Mouse (Mus musculus) erythroblast, adult 5-6 weeks (primary cell): Measurements from ENCODE around the gene Olfml3. TPM values are rescaled to one million over a fixed set of nuclear protein-coding genes. Genes with fewer than 3 reads are reported as not detected.

Experiments used
- ATAC-seq: replicated peaks from 2 replicates; pipeline ENCODE4 v1.8.0; 2016; ENCODE audit warnings: moderate number of reproducible peaks, mild to moderate bottlenecking, moderate TSS enrichment, inconsistent platforms; ENCODE audit not compliant: poor library complexity, low FRiP score, severe bottlenecking
- total RNA-seq, 2 experiments: library from RNA; stranded (forward) in 1 of 2; stranded (reverse) in 1 of 2; fragments of 150-400 nt in 1 of 2; fragments of 200-764, 138-1000 nt in 1 of 2; gene quantifications; 2 replicates each; pipeline versions ENCODE4 v1.2.3 to v1.2.4; 2015 to 2017; ENCODE audit warnings: low replicate concordance in 2 of 2

The Olfml3 gene
- total RNA-seq, 2 experiments from 2014 or later, result 1.9 to 2.2 TPM

GRCm38 (mm10) chr3:103715762-103716693 is 21.8 kb downstream of the Olfml3 start:
- ATAC-seq, result no peak

DNA sequence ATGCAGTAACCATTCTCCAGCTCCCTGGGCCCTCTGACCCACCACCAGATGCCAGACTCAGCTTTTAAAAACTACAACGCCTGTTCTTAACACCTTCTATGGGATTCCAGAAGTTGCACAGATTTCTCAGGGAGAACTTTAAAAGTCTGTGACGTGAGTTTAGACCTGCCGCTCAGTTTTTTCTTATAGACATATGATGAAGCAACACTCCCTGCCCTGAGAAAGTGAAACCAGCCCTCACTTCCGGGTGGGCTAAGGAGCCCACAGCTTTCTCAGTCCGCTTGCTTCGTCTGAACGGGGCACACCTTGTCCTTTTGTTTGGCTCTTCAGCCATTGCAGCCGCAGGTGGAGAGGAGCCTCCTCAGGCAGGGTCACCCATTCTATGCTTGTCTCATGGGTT is 22.9 kb downstream of the Olfml3 start:
- no peak for ATAC-seq

DNA sequence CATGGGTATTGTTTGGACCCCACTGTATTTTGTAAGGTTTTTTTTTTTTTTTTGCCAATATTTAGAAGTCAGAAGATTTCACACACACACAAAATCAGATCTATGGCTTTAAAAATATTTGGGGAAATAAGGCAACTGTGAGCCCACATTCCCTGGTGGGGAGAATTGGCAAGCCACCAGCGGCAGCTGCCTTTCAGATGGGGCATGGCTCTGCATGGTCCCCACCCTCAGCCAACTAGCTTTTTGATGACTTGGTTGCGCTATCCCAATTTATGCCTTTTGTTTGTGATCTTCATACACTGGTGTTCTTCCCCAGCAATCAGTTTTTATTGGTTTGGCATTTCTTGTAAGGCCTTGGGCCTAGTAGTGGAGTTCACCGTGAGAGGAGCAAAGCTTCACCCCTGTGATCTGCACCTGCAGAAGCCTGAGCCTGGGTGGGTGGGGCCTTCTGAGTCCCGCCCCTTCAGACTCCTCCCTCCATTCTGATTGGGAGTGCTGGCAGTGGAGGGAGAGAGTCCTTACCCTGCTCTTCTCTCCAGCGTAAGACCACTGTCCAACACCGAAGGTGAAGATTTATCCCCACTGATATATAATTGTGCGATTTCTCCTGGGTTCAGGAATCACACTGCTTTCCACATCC is 23.4 kb downstream of the Olfml3 start:
- ATAC-seq, result 0 out of 2 replicates have a peak, but pooled peaks have one; percentile 37

DNA sequence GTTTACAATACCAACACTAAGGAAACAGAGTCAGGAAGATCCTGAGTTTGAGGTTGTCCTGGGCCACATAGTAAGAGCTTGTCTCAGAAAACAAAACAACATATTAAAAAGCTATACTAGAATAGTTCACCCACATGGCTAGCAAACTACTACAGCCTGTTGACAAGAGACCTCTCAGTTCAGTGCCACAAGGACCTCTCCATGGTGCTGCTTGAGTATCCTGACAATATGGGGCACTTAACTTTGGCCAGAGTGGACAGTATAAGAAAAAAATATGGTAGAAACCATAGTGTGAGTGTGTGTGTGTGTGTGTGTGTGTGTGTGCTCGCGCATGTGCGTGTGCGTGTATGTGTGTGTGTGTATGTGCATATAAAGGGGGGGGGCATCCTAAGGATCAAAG is 25.6 kb downstream of the Olfml3 start:
- no peak for ATAC-seq

- ATAC-seq, result no peak
Measured at GRCm38 (mm10) chr3:103709470-103710040, 28.2 kb downstream of the Olfml3 start.

- no peak for ATAC-seq
Measured at GRCm38 (mm10) chr3:103705426-103705825, 32.4 kb downstream of the Olfml3 start.

DNA sequence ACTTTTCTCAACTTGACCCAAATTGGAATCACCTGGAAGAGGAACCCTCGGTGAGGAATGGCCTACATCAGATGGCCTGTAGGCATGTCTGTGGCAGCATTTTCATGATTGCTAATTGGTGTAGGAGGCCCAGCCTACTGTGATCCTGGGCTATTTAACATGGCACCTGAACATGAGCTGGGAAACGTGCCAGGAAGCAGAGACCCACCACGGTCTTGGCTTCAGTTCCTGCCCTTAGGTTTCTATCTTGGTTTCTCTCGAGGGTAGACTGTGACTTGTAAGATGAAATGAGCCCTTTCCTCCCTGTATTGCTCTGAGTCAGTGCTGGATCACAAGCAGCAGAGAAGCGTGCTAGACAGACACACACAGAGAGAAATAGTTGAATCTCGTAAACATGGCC is 33.1 kb downstream of the Olfml3 start:
- ATAC-seq, result no peak

GRCm38 (mm10) chr3:103696388-103696925 is 41.3 kb downstream of the Olfml3 start:
- ATAC-seq, result no peak

DNA sequence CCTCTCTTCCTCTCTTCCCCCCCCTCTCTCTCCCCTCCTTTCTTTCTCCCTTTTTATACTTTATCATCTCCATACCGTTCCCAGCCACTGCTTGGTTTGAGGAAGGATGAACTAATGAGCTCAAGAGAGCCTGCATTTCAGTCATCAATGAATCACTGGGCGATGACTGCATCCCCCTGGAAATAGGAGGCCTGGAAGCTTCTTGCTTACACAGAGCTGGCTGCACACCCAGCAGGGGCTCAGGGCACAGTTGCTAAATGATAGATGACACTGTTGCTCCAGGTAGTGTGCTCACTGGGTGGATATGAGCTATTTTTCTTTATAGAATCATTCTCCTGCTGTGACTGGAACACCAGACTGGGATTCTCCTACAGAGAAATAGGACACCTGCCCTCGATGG is 42.2 kb downstream of the Olfml3 start:
- ATAC-seq, result no peak

GRCm38 (mm10) chr3:103690506-103690905 is 47.3 kb downstream of the Olfml3 start:
- no peak for ATAC-seq

DNA sequence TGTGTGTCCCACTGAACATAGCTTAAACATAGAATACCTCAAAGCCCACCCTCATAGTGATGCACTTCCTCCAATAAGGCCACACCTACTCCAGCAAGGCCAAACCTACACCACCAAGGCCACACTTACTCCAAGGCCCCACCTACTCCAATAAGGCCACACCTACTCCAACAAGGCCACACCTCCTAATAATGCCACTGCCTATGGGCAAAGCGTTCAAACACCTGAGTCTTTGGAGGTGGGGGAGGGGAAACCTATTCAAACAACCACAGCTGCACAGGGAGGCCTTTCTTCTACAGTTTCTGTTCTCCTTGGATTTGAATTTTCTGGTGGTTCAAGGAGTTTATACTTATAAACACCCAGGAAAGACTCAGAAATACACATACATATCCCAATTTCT is 48.8 kb downstream of the Olfml3 start:
- no peak for ATAC-seq

- ATAC-seq, result no peak
Measured at GRCm38 (mm10) chr3:103683966-103684319, 53.9 kb downstream of the Olfml3 start.

GRCm38 (mm10) chr3:103683234-103683965 is 54.4 kb downstream of the Olfml3 start:
- ATAC-seq, result no peak

DNA sequence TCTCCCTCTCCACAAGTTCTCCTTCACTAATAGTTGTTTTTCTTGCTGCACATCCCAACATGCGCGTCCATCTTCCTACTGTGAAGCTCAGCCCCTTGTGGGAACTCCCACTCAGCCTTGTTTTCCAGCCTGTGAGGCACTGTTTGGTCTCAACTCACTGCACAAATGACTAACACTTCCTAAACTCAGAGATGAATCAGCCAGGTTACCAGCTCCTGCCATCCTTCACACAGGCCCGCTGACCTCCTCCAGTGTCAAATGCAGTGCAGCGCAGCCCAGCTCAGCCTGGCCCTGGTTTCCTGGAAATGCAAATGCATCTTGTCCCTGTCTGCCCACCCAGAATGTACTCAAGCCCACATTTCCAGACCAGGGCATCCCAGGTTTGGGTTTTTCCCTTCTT is 55.3 kb downstream of the Olfml3 start:
- ATAC-seq, result no peak

DNA sequence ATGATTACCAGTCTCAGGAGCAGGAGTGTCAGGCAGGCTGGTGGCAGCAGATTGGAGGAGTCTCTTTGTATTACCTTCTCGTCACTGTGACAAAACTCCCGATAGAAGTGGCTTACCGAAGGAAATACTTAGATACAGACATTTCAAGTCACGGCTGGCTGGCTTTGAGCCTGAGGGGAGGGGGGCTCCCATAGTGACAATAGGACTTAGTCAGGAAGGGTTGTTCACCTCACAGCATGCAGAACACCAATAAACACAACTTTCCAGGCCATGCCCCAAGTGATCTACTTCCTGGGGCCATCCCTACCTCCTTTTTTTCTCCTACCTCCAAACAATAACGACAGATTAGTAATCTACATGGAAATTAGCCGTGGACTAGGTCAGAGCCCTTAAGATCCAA is 59.0 kb downstream of the Olfml3 start:
- ATAC-seq, result no peak

DNA sequence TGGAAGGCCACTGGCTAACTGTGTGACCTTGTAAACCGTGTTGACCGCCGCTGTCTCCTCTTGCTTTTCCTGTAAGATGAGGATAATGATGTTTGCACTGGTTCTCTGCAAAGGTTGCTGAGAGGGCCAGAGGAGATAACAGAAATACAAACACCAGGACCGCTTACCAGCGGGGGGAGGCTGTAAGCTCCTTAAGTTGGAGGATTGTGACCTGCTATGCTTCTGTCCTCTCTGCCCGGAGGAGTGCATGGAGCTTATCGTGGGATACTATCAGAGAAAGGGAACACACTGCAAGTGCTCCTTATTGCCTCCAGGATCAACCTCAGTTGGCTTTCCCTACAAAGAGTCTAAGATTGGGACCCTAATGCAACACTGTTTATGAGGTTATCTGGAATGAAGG is 65.1 kb downstream of the Olfml3 start:
- no peak for ATAC-seq
